Mouse (Mus musculus) thymus, adult 2 months (tissue): Measurements from ENCODE around the gene Adgrl3.

ENCODE experiments used
- CTCF ChIP-seq: fragments of 200-500 bp; IDR thresholded peaks from 2 replicates; pipeline ENCODE4 v1.5.1; 2012; ENCODE audit warnings: mild to moderate bottlenecking, control low read depth, low read length, moderate library complexity, borderline replicate concordance; ENCODE audit not compliant: control insufficient read depth, poor library complexity, insufficient read depth; ENCODE audit errors: extremely low read depth
- POLR2A ChIP-seq: fragments of 200-500 bp; IDR thresholded peaks from 2 replicates; pipeline ENCODE4 v1.6.1; 2012; ENCODE audit warnings: mild to moderate bottlenecking, low read length, control low read depth, moderate library complexity; ENCODE audit not compliant: control insufficient read depth, poor library complexity, insufficient read depth; ENCODE audit errors: extremely low read depth

GRCm38 (mm10) chr5:81427393-81427792 lies 407.5 kb downstream of the Adgrl3 start:
- TF ChIP-seq POLR2A (no peak), CTCF (no peak)
